Mouse (Mus musculus): Measurements from ENCODE around the gene Foxi1. TPM values are rescaled to one million over a fixed set of nuclear protein-coding genes. Genes with fewer than 3 reads are reported as not detected.

The Foxi1 gene
- total RNA-seq, 2 experiments from 2014 or later = not detected

DNA sequence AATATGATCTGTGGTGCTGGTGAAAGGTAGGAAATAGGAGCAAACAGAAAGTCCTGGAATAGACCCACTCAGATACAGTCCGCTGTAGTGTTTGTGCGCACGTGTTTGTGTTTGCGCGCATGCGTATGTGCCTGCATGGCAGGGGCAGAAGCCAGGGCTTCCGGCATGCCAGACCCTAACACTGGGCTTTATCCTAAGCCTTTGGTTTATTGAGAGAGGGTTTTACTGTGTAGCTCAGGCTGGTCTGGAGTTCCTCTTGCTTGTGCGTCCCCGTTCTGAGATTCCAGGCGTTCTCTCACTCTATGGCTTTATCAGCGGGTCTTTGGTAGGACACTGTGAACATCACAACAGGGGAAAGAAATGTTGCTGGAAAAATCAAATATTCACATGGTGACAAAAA, 42.6 kb downstream of the Foxi1 start:
- ATAC-seq (replicated peaks; ENCODE audit: poor library complexity) = no peak

DNA sequence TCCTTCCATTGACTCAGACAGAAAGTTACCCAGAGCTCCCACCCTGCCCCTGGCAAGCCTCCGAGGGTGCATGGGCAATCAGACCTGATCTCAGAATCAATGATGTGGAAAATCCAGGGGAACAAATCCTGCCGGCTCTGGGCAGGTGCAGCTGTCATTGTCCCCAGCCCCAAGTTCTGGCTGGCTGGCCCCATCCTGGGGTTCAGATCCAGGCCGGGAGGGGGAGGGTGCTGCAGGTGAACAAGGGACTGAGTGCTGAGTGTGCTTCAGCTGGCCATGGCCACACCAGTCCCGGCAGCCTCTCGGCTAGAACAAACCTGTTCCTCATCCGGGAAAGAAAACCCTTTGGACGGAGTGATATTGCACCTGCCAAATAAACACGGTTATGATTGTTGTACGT, 49.0 kb downstream of the Foxi1 start:
- ATAC-seq (replicated peaks; ENCODE audit: poor library complexity) = no peak

DNA sequence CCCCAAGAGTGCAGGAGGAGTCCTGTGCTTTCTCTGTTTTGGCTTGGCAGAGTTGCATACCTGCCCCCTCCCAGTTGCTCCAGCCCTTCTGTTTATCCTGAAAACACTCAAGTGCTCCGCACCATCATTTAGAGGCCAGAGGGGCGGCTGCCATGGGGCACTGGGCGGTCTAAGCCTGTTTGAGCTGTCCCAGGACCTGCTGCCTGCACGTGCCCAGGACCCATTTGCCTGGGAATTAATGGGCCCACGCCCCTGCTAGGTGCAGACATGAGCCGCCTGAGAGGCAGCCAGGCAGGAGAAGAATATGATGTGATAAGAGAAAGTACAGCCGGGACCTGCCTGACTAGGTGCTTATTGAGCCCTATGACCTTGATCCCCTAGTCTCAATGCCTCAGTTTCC, 52.7 kb downstream of the Foxi1 start:
- no peak for ATAC-seq (replicated peaks; ENCODE audit: poor library complexity)

Other genes starting within 250 kb of the Foxi1 start
- not detected in 2 replicates for gene Kcnmb1, start 245.1 kb downstream of the Foxi1 start, total RNA-seq (2015)
- not detected in 2 replicates for gene Kcnmb1, start 245.1 kb downstream of the Foxi1 start, total RNA-seq (2017)
- gene Kcnip1, start 214.9 kb downstream of the Foxi1 start, total RNA-seq (2015) = not detected in 2 replicates
- gene Kcnip1, start 214.9 kb downstream of the Foxi1 start, total RNA-seq (2017) = not detected in 2 replicates
- gene Lcp2, start 161.2 kb downstream of the Foxi1 start, total RNA-seq (2015) = 67.6 and 73.6 TPM in 2 replicates
- gene Lcp2, start 161.2 kb downstream of the Foxi1 start, total RNA-seq (2017) = 26.1 and 29.5 TPM in 2 replicates
- not detected in 2 replicates for gene 4930469K13Rik, start 109.5 kb downstream of the Foxi1 start, total RNA-seq (2015)
- gene 4930469K13Rik, start 109.5 kb downstream of the Foxi1 start, total RNA-seq (2017) = not detected in 2 replicates
- gene Fam196b, start 106.7 kb upstream of the Foxi1 start, total RNA-seq (2015) = not detected in 2 replicates
- gene Fam196b, start 106.7 kb upstream of the Foxi1 start, total RNA-seq (2017) = 0.07 TPM in 1 of 2 replicates, not detected in the other

Measured in megakaryocyte progenitor cell, adult 5-6 weeks (primary cell).